Mouse (Mus musculus) bone marrow macrophage, adult 2 months (primary cell): Measurements from ENCODE around the gene Dnm3.

ENCODE experiments used
- CTCF ChIP-seq: IDR thresholded peaks from 2 replicates; pipeline ENCODE4 v1.5.1; 2012; ENCODE audit warnings: low read depth, mild to moderate bottlenecking, low read length, moderate library complexity
- POLR2A ChIP-seq: IDR thresholded peaks from 2 replicates; pipeline ENCODE4 v1.6.1; 2012; ENCODE audit warnings: mild to moderate bottlenecking, low read depth, low read length, borderline replicate concordance

DNA sequence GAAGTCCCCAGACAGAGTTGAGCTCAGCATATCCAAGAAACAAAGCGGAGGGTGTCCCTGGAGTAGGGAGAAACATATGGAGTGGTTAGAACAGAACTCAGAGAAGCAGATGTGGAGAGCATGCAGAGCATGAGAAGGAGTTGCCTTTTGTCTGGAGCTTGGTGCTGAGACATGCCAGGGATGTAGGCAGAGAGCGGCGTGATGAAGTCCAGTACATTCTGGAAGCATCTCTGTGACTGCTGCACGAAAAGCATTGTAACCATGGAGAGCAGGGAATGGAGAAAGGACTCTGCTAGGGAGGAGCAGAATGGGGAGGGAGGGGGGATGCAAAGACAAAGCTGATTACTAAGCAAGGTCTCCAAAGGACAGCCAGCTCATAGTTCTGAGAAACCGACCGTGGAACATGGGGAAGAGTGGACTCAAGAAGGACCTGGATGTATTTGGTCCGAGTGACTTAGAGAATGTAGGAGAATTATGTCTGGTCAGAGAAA, 369.6 kb downstream of the Dnm3 start:
- no peak for TF ChIP-seq CTCF
- no peak for TF ChIP-seq POLR2A
